Mouse (Mus musculus) heart, postnatal 0 days (tissue): ENCODE data around the gene Fgfr2. TPM values are rescaled to one million over a fixed set of nuclear protein-coding genes. Genes with fewer than 3 reads are reported as not detected.

Experiments
- ATAC-seq: fragments of 200-750 bp; cut with Nextera tagmentation; 2 replicates; pipeline ENCODE4 v1.8.0; 2017; ENCODE audit warnings: low read depth, moderate number of reproducible peaks, moderate library complexity; ENCODE audit not compliant: insufficient read depth
- DNase-seq: peaks from one replicate; pipeline ENCODE4 v3.0.0-alpha.2; 2016; ENCODE audit warnings: low spot score
- H3K27ac ChIP-seq: fragments of 300-500 bp; sonication (generic); 2 replicates; pipeline ENCODE4 v1.5.1; 2014; ENCODE audit warnings: low read depth, mild to moderate bottlenecking
- H3K27me3 ChIP-seq: fragments of 300-500 bp; sonication (generic); 2 replicates; pipeline ENCODE4 v1.6.1; 2014; ENCODE audit warnings: low read length, mixed read lengths; ENCODE audit not compliant: control insufficient read depth, insufficient read depth
- H3K36me3 ChIP-seq: fragments of 300-500 bp; sonication (generic); replicated peaks from 2 replicates; pipeline ENCODE4 v1.6.1; 2014; ENCODE audit warnings: low read length, mixed read lengths; ENCODE audit not compliant: control insufficient read depth, insufficient read depth
- H3K4me1 ChIP-seq: fragments of 300-500 bp; sonication (generic); 2 replicates; pipeline ENCODE4 v1.6.1; 2014; ENCODE audit warnings: antibody characterized with exemption; ENCODE audit not compliant: control insufficient read depth, insufficient read depth
- H3K4me2 ChIP-seq: fragments of 300-500 bp; sonication (generic); 2 replicates; pipeline ENCODE4 v1.6.1; 2014; ENCODE audit warnings: low read depth, mild to moderate bottlenecking, low read length, moderate library complexity
- H3K4me3 ChIP-seq: fragments of 300-500 bp; sonication (generic); 2 replicates; pipeline ENCODE4 v1.5.1; 2014; ENCODE audit warnings: low read depth, low read length
- H3K9ac ChIP-seq: fragments of 300-500 bp; sonication (generic); replicated peaks from 2 replicates; pipeline ENCODE4 v1.6.1; 2014; ENCODE audit warnings: low read depth, low read length, mixed read lengths
- H3K9me3 ChIP-seq: fragments of 300-500 bp; sonication (generic); replicated peaks from 2 replicates; pipeline ENCODE4 v1.6.1; 2016; ENCODE audit warnings: low read length; ENCODE audit not compliant: control insufficient read depth
- CTCF ChIP-seq: IDR thresholded peaks from 2 replicates; pipeline ENCODE4 v1.5.1; 2016; ENCODE audit warnings: antibody characterized with exemption, control low read depth, low read depth
- EP300 ChIP-seq: IDR thresholded peaks from 2 replicates; pipeline ENCODE4 v1.6.1; 2016; ENCODE audit warnings: antibody characterized with exemption, low read depth
- WGBS: fragments of 180-500 bp; shearing (Covaris S2); extraction: QIAGEN DNeasy Blood & Tissue Kit; methylation state at CpG from one replicate; pipeline ENCODE4 v1.1.7; 2014; 5-methylcytosine and 5-hydroxymethylcytosine counted together
- polyA plus RNA-seq: library from polyadenylated mRNA; unstranded; fragments of >200 nt; fragmentation: Nextera tagmentation; extraction: Ambion mirVana; gene quantifications from 2 replicates; pipeline ENCODE4 v1.2.1, GENCODE M21; 2015
- total RNA-seq: library from RNA; depleted of rRNA; stranded (reverse); fragments of >200 nt; gene quantifications from 2 replicates; pipeline ENCODE4 v1.2.3, GENCODE M21; 2014; ENCODE audit warnings: low replicate concordance

Gene Fgfr2
- total and polyA plus RNA-seq, 2 experiments from 2014 or later = 3.8 to 11.5 TPM

DNA sequence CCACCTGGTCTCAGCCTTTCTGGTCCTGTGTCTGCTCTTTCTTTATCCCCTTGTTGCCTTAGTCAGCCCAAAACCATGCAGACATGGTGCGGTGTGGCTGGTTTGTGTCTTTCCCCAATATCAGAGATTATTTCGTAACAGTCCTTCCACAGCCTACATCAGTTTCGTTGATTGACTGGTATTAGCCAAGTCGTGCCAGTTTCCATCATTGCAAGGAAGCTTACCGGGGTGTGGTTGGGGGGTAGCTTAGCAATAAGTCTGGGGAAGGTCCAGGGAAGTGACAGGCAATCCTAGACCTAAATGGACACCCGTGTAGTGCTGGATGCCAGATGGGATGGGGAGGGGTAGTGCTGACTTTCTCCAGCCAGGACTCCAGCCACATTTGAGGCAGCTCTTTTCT is 1097.6 kb downstream of the Fgfr2 start:
- no peak for ATAC-seq
- no peak overlapping the region for H3K4me3 ChIP-seq

DNA sequence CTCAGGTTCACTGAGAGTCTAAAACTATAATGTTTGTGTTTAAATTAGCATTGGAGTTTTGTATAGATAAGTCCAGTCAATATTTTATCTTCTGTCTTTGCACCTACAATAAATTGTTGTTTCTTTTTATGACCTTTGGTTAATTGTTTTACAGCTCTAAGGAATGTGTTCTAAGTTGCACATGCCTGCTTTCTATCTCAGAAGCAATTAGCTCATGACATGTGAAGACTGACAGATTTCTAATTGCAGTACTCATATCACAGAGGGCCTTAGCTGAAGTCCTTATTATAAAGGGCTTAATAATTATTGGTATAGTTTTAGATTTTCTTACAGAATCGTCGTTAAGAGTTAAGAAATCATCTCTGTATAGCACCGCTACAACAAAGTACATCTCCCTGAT is 1107.2 kb downstream of the Fgfr2 start:
- no peak for DNase-seq
- H3K9me3 ChIP-seq = no peaks in the 10 kb centered on the region
- H3K4me3 ChIP-seq = no peak overlapping the region
- TF ChIP-seq CTCF (no peak), EP300 (no peak)
- H3K27me3 ChIP-seq = no peaks in the 10 kb centered on the region
- H3K27ac ChIP-seq = no peak overlapping the region
- no peaks in the 10 kb centered on the region for H3K4me1 ChIP-seq
- no peaks in the 10 kb centered on the region for H3K36me3 ChIP-seq
- ATAC-seq = no peak
- WGBS = 70% methylated on average over 3 of the region's 3 CpGs
- no peak overlapping the region for H3K4me2 ChIP-seq
- no peak overlapping the region for H3K9ac ChIP-seq

More for the DNA sequence above, 1097.6 kb downstream of the Fgfr2 start:
- Histone ChIP-seq H3K9me3 (no peaks in the 10 kb centered on the region), H3K9ac (no peak overlapping the region), H3K4me1 (no peaks in the 10 kb centered on the region), H3K36me3 (no peaks in the 10 kb centered on the region), H3K27ac (no peak overlapping the region), H3K27me3 (no peaks in the 10 kb centered on the region), H3K4me2 (no peak overlapping the region)
- TF ChIP-seq CTCF = no peak
- TF ChIP-seq EP300 = no peak
- 53% methylated on average over 6 of the region's 6 CpGs for WGBS
- DNase-seq = no peak

DNA sequence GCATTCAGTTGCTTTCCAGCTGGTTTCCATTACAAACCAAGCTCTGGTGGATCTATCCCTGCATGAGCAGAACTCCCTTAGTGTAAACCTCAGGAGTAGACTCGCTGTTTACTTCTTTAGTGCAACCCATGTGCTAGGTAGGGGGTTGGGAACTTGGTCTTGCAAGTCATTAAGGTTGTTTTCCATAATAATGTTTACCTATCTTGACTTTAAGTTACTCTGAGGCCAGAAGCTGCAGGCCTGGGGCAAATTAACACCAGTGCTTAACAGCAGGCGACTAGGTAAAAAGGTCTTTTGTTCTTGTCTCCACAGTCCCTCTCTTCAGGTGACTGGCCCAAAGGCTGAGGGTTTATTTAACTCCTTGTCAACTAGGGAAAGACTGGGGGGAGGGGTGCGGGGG is 1108.0 kb downstream of the Fgfr2 start:
- no peaks in the 10 kb centered on the region for H3K9me3 ChIP-seq
- no peaks in the 10 kb centered on the region for H3K4me1 ChIP-seq
- H3K27me3 ChIP-seq = no peaks in the 10 kb centered on the region
- ATAC-seq = no peak
- no peak overlapping the region for H3K4me2 ChIP-seq
- no peaks in the 10 kb centered on the region for H3K36me3 ChIP-seq
- no peak for DNase-seq
- TF ChIP-seq CTCF (no peak), EP300 (no peak)
- 14% methylated on average over 3 of the region's 3 CpGs for WGBS
- no peak overlapping the region for H3K9ac ChIP-seq
- no peak overlapping the region for H3K27ac ChIP-seq
- H3K4me3 ChIP-seq = no peak overlapping the region

DNA sequence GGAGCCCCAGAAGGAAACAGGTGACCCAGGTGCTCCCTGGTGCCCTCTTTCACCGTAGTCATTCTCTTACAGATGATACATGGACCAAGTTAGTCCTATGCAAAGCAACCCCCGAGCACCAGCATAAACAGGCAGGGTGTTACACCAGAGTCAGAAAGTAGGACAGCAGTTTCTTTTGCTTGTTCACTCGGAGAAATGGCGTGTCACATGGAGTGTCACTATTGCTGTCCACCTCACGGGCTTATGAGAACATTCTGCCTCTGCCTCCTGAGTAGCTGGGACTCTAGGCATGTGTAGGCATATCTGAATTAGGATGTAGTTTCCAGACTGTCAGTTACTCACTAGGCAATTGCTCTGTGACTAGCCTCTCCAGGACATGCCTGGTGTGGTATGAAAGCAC is 1109.2 kb downstream of the Fgfr2 start:
- WGBS = 67% methylated on average over 5 of the region's 5 CpGs

DNA sequence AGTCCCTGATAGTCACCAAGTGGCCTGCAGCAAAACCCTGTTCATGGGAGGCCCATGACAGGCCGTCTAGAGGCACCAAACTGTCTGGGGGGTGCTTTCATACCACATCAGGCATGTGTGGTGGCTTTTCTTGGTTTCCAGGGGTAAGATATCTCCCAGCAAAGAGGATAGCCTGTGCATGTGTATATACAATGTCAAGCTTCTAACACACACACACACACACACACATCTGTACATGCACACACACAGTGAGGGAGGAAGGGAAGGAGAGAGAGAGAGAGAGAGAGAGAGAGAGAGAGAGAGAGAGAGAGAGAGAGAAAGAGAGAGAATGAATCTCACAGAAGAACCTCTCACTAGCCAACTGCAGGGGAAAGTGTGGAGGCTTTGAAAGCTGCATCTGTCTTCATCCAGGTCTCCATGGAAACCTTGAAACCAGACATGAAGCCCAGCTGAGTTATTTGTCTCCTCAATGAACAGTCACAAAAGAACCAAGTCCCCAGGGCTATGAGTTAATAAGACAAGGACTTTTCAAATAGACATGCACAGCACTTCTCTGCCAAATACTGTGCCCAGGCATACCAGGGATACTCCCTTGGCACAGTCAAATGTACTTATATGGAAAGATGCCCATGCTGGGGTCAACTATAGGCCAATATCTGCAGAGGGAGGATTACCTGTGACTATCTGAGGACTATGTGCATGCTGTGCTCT is 1110.0 kb downstream of the Fgfr2 start:
- no peak for TF ChIP-seq CTCF
- no peaks in the 10 kb centered on the region for H3K9me3 ChIP-seq
- no peaks in the 10 kb centered on the region for H3K27me3 ChIP-seq
- no peak overlapping the region for H3K9ac ChIP-seq
- no peak for DNase-seq
- H3K4me2 ChIP-seq = no peak overlapping the region
- no peak for ATAC-seq
- no peaks in the 10 kb centered on the region for H3K4me1 ChIP-seq
- 17% methylated on average over 1 of the region's 1 CpGs for WGBS
- H3K36me3 ChIP-seq = no peaks in the 10 kb centered on the region
- H3K27ac ChIP-seq = no peak overlapping the region
- H3K4me3 ChIP-seq = no peak overlapping the region

More for the DNA sequence above, 1109.2 kb downstream of the Fgfr2 start:
- Histone ChIP-seq H3K4me3 (no peak overlapping the region), H3K4me1 (no peaks in the 10 kb centered on the region), H3K9me3 (no peaks in the 10 kb centered on the region), H3K9ac (no peak overlapping the region), H3K4me2 (no peak overlapping the region), H3K27ac (no peak overlapping the region), H3K27me3 (no peaks in the 10 kb centered on the region), H3K36me3 (no peaks in the 10 kb centered on the region)
- ATAC-seq (no peak), DNase-seq (no peak)
- TF ChIP-seq EP300 (no peak), CTCF (no peak)

DNA sequence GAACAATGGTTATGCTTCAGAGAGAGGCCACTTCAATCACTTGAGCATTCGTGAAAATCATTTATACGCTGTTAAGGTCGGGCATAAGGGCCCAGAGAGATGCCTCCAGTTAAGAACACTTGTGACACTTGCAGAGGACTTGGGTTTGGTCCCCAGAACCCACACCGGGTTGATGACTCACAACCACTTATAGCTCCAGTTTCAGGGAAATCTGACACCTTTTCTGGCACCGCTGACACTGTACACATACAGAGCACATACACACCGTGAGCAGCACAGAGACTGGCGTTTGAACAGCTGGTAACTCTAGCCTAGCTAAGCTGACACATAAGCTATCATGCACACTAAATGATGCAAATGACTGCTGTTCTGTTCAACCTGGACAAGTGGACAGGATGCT is 1114.1 kb downstream of the Fgfr2 start:
- WGBS = 71% methylated on average over 7 of the region's 7 CpGs
- H3K36me3 ChIP-seq = no peaks in the 10 kb centered on the region
- no peaks in the 10 kb centered on the region for H3K27me3 ChIP-seq
- DNase-seq = no peak
- no peaks in the 10 kb centered on the region for H3K4me1 ChIP-seq
- no peak overlapping the region for H3K9ac ChIP-seq
- H3K4me3 ChIP-seq = no peak overlapping the region
- TF ChIP-seq CTCF (no peak), EP300 (no peak)
- ATAC-seq = no peak
- no peak overlapping the region for H3K4me2 ChIP-seq
- H3K9me3 ChIP-seq = no peaks in the 10 kb centered on the region
- H3K27ac ChIP-seq = no peak overlapping the region
